Mouse (Mus musculus) cortical plate, adult 2 months (tissue): ENCODE data around the gene Spock3.

Experiments used
- CTCF ChIP-seq: fragments of 200-500 bp; IDR thresholded peaks from 2 replicates; pipeline ENCODE4 v1.5.1; 2011; ENCODE audit warnings: mild to moderate bottlenecking, control low read depth, low read length; ENCODE audit not compliant: insufficient read depth; ENCODE audit errors: extremely low read depth
- POLR2A ChIP-seq: fragments of 200-500 bp; IDR thresholded peaks from 2 replicates; pipeline ENCODE4 v1.6.1; 2011; ENCODE audit warnings: mild to moderate bottlenecking, low read length, control low read depth; ENCODE audit not compliant: insufficient read depth; ENCODE audit errors: extremely low read depth

- TF ChIP-seq POLR2A (no peak), CTCF (no peak)
These were observed 417.8 kb downstream of the Spock3 start for GRCm38 (mm10) chr8:63368580-63368979.
